Mouse (Mus musculus) cerebellum, adult 18-20 months (tissue): Measurements from ENCODE around the gene Slain2.
A peak's percentile ranks its signal among the peaks of the same experiment; 100 is the strongest.

ENCODE experiments used
- DNase-seq, 2 experiments: peaks; one replicate each; pipeline ENCODE4 v3.0.0; 2021

The Slain2 gene

DNA sequence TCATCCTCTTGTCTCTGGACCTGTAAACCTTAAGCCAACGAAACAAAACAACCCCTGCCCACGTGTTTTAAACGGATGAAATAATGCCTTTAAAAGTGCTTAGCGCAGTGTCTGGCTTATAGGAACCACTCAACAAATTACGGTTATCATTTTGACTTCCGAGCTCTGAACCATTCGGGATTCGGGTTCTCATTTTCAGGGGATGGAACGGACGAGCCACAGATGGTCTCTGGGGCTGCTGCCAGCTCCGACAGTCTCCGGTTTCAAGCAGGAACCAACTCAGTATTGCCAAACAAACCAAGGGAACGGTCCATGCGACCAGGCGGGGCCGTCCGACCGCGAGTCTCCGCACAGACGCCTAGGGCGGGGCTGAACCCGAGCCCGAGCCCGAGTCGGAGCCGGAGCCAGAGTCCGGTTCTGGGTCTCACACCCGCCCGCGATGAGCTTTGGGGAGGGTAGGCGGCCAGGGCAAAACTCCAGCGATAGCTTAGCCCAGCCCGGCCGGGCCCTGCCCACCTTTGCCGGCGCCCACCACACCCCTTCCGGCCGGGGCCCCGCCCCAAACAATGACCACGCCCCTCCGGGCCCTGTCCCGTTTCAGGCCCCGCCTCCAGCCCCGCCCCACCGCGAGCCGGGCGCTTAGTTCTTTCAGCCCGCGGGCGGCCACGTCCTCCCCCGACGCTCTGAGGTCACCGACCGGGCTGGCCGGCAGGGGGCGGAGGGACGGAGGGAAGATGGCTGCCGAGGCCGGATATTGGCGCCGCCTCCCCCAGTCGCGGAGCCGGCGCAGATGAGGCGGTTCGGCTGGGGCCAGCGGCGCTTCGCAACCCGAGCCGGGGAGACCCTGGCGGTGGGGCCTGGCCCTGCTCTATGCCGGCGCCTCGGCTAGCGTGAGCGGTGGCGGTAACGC is at the start of gene Slain2:
Gene Slain2, plus strand, starts transcription at position 657 of the 910 bp plus-strand sequence.
- DNase-seq = peak; percentile 98 to 99

DNA sequence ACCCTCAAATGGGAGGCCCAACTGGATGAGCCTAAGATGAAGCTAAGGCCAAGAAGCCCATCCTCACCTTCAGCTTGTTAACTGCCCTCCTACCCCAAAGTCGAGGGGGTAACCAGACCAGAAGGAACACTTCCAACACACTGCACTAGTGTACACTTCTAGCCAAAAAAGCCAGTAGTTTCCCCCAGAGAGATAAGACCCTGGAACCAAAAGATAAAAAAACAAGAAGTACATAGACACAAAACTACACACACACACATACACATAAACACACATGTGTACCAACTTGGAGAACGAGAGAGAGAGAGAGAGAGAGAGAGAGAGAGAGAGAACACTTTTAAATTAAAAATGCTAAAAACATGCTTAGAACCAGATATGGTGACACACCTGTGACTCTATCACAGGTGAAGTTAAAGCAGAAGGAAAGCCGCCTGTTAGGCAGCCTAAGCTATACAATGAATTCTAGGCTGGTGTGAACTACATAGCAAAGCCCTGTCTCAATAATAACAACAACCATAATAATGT is 49.4 kb upstream of the Slain2 start:
- DNase-seq = no peak

DNA sequence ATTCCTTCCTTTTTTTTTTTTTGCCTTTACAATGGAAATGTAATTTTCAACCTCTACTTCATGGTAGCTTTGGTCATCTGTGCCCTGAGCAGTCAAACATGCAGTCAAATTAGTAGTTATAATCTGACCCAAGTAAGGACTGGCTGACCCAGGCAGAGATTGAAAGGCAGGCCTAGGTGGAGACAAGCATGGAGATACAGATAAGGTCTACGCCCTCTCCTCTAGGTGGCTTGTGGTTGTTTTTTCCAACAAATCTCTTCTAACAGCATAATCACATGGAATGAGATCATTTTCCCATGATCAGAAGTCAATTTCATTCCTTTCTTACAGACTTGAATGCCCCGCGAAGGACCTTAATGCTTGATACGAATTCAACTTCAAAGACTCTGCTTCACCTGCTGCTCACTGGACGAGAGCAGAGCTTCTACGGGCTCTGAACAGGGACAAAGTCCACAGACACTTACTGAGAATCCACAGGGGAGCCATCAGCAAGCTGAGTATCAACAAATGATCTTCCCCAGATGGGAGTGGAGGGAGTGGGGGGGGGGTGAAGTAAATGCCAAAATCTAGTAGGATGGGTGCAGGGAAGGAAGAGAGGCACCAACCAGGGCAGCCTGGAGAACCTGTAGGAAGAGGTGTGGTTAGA is 47.7 kb upstream of the Slain2 start:
- DNase-seq = no peak

DNA sequence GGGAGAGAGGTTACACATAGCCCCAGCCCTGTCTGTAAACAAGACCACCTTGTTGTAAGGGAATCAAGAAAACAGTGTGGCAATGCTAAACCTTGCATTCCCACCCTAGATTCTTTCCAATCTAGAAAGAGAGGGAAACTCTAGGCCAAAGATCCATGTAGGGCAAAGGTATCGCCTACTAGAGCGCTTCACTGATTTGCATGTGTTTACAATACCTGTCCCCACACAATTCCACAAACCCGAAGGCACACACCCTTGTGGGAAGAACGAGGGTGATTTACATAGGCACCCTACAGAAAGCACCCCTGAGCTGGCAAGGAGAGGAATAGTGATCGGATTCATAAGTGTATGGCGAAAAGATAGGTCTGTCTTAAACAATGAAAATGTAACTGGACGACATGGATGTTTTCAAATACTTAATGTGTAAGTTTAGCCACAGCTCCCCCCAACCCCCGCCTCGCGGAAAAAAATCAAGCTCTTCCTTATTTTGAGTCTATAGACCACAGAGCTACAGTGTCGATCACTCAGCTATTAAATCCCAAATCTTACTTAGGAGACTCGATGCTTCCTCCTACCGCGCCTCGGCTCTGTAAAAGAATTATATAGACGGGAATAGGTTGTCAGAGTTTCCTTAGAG is 47.0 kb upstream of the Slain2 start:
- no peak for DNase-seq

DNA sequence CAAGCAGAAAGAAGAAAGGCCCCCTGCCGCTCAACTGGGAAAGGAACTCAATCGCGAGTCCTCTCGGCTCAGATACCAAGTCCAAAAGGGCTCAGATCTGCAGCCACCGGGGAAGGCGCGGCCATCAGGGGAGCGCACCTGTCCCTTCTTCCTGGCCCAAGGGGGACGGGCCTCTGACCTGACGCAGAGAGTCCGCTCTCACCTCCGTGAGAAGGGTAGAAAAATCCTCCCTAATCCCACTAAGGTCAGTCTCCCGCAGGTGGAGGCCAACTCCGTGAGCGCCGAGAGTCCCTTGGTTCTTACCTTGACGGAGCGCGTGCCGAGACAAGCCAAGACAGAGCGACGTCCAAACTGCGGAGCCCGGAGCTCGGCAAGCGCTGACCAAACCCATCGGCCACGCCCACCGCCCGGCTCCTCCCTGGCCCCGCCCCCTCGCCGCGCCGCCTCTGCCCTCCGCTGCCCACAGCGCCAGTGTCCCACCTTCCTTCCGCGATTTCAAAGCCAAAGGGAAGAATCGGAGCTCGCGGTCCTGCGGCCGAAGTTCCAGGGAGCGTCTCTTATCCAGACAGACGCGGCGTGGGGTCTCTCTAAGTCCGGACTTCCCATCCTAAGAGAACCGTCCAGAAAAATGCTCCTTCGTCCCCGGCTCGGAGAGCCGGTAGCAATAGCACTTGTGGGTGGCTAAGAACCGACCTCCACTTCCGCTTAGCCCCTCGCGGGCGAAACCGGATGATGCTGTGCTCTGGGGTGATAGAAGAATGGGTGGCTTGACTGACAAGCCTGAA is 45.8 kb upstream of the Slain2 start, which contains the start of gene Tec:
Gene Tec, minus strand, starts transcription at position 393 of the 785 bp plus-strand sequence.
- peak; percentile 84 to 90 for DNase-seq

DNA sequence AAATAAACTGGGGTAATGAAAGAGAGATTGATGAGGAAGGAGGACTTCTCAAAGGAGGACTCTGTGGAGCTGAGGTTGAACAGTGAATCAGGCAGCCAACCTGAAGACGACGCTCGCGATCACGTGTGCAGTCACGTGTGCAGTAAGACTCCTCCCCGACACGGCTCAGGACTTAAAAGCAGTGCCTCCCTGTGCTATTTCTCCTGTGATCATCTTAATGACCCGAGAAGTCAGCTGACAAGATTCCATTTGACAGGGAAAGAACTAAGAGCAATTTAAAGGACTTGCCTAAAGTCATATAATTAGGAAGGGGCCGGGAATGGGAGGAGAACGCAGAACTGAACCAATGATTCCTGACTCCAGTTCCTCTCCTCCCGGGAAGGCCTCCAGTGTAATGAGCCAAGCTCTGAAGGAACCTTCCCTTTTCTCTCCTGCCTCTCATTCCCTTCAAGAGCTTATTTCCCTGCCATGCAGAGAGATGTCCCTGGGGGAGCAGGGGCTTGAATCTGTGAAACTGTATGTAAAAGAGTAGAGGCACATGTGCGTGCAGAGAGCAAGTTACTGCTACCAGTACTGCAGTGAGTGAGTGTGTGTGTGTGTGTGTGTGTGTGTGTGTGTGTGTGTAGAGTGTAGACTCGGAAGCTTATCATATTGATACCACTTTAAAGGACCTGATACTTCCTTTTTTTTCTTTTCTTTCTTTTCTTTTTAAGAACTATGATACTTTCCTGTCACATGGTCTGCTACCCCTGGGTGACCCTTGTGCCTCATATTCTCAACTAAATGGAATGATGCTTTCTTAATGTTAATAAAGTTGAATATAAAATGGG is 44.1 kb upstream of the Slain2 start:
- no peak for DNase-seq

DNA sequence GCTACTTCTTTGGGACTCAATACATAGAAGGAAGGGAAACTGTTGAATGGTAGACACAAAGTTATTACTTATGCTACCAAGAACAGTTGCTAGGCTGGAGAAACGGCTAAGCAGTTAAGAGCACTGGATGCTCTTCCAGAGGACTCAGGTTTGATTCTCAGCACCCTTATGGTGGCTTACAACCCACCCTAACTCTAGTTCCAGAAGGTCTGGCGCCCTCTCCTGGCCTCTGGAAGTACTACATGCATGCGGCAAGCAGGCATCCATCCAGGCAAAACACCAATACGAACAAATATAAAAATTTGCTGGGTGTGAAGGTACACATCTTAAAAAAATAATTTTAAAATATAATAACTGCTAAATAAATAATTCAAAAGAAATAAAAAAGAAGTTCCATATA is 43.0 kb upstream of the Slain2 start:
- no peak for DNase-seq

DNA sequence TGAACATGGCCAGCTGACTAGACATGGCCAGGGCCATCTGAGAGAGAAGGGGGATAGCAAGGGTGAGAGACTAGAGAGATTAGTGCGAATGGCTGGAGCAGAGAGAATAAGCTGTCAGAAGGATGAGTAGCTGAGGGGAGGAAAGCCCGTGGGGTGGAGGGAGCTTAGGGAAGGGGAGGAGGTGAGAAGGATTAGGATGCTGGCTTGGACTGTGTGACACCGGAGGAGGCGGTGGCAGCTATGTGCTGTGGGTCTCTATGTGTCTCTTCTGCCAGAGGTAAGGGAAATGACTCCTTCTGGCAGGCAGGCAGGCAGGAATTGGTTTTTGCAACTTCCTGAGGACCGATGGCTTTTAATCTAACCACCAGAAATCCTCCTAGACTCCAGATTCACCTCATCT is 34.4 kb upstream of the Slain2 start:
- DNase-seq = no peak

DNA sequence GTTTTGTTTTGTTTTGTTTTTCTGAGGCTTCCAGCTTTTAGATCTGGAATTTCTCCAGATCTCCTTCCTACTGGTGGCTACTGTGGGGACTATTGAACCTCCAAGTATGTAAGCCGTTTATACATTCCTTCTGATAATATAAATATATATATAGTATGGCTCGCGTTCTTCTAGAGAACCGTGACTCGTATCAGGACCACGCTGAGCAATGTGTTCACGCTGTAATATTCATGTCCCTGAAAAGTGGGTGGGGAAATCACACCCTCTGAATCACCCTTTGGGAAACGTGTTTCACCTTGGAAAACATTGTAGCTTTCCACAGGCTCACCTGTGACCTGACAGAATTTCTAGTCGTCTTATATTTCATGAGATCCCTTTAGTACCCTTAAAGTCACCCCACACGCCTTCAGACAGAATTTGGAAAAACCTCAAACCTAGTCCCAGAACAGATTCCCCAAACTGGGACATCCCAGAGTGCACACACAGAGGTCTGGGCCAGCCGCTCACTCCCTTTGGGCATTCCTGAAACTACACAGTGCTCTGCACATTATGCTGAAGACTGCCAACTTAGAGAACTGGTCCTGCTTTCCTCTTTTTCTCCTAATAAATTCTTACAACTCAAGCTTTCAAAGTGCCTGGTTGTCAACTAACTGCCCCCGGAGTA is 32.2 kb upstream of the Slain2 start:
- DNase-seq = no peak

DNA sequence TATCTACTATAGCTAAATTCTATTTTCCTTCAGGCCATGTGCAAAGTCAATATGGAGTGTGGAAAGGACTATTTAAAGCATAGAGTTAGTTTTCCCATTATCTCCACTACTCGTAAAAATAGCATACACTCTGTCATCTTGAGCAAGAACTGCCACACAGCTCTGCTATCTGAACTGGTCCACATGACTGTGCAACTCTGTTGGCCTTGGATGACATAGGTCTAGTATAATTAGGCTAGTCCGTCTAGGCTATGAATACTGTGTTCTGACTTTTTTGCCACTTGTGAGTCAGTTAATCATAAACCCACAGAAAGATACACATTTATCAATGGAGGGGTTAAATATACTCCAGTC is 31.7 kb upstream of the Slain2 start:
- no peak for DNase-seq

DNA sequence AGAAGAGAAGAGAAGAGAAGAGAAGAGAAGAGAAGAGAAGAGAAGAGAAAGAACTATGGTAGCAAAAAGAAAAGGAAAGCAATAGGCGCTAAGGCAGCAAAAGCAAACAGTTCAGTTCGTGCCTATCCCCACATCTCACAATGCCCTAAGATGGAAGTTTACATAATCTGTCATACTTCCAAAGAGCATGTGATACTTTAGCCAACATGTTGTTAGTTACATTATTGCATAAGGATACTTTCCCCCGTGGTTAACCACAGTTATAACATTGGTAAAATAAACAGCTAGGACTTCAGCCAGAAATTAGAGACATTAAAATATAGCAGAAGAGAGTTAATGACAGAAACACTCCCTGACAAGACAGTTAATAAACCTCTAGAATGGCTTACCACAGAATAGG is 30.4 kb upstream of the Slain2 start:
- no peak for DNase-seq

DNA sequence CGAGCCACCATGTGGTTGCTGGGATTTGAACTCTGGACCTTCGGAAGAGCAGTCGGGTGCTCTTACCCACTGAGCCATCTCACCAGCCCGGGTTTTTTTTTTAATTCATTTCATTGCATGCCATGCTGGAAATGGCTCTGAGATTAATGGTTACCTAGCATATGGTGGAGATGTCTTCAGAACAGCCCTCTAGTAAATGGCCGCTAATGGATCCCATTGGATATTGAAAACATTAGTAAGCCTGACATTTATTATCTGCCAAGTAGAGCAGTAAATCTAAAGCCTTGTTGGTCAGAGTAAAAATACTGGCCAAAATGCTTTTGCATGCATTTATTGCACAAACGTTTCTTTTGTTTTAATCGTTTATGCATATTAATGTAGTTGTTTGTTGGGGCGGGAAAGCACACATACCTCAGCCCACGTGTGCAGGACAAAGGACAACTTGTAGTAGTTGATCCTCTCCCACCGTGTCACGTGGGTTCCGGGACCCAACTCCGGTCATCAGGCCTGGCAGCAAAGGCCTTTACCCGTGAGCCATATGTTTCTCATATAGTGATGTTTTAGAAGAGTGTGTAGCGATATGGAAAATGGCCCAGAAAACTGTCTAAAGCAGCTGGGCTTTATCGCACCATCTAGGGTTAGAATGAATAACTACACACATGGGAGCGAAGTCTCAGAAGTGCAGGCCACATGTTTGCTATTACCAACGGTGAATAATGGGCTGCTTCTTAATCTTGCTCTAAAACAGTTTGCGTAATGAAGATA is 27.5 kb upstream of the Slain2 start:
- no peak for DNase-seq

DNA sequence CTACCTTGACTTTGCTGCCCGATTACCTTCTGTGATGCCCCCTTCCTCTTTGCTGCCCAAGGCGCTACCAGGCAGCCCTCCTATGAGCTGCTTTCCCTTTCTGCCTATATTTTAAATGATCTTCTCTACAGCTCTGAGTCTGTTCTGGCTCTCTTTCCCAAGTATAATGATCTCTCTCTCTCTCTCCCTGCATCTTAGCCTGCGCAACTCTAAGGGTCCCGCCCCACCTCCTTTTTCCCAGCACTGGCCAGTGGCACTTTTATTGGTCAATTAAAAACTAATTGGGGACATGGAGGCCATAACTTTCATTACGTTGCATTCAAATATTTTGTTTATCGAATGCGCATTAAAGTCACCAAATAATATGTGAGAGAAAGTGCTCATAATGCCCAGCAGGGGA is 25.8 kb upstream of the Slain2 start:
- DNase-seq = no peak

DNA sequence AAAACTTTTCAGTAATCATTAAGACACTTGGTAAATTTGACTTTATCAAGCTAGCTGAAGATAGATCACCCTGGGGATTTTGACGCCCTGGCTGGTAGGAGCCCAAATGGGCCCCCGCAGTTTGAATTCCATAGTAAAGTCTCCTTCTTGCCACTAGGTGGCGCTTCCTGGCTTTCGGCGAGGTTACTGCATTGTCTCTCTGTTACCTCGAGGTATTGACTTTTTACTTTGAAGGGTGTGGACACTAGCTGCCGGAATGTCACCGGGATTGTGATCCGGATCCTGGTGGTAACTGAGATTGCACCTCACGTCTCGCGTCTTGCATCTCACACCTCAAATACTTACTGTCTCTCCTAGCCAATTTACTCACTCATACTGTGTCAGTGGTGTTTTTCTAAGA is 22.6 kb upstream of the Slain2 start:
- peak; percentile 51 to 66 for DNase-seq

DNA sequence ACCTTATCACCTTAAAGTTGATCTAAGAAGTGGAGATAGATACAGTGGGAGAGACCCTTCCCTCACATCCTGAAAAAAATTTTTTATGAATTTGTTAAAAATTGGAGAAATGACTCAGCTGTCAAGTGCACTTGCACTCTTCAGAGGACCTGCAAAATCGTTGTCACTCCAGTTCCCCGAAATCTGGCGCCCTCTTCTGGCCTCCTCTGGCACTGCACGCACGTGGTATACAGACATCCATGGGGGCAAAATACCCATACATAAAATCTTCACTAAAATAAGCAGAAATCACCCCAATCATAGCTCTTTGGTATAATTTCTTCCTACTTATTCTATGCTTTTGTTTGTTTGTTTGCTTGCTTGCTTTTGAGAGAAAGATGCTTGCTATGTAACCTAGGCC is 20.1 kb upstream of the Slain2 start:
- no peak for DNase-seq

DNA sequence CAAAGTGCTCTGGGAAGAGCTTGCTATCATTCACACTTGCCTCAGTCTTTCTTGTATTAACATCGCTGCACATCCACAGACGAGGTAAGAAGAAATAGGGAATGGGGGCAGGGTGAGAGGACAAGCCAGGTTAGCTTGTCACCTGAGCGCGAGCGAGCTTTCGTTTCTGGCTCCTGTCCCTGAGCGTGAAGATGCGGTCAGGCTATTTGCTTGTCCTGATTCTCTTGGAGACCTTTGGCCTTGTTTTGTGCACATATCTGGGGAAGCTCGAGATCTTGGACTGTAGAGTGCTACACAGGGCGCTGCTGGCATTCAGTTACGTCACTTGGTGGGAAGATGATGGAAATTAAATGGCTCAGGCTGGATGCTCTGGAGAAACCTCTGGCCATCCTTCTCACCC is 18.8 kb upstream of the Slain2 start:
- no peak for DNase-seq

DNA sequence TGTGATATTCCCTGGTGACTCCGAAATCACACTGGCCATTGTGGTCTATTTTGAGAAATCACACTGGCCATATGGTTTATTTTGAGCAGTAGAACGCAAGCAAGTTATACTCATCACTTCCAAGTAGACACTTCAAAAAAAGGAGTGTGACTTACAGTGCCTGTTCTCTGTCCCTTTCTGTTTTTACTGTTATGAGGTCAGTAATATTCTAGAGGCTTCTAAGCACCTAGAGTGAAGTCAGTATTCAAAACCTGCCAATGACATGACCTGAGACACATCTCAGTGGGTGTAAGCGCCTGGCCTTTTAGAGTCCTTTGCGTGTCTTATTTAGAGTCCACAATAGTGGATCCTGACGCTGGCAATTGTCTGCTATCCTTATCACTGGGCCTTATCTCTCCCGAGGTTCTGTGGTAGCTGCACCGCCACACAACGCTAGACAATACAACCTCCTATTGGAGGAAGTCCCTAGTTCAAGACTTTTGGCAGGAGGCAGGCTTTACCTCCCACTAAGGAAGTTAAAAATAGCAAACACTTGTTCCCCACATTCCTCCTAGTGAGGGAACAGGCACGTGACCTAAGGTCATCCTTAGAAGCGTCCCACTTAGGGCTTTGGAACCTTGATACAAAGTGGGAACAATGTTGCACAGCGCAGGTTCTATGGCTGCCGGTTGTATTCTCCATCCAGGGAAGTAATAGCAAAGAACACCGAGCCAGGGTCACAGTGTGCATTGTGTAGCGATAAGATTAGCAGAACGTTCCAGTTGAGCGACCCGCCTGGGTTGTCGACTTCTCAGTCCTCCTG is 17.4 kb upstream of the Slain2 start:
- no peak for DNase-seq

DNA sequence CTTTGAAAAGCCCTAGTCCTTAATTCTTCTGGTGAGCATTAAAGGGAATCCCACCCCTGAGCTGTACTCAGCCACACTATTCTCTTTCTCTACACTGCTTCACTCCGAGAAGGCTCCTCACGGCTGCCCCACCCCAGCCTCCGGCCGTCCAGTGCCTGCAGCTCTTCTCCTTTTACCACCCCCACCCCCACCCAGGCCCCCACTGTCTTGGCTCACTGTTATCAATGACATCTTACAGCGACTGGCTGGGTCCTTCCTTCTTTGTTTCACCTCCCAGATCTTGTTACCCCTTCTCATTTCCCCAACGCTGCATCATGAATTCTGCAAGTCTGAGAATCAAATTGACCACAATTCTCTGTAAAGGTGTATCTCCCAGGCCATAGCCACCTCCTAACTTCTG is 16.1 kb upstream of the Slain2 start:
- DNase-seq = no peak

DNA sequence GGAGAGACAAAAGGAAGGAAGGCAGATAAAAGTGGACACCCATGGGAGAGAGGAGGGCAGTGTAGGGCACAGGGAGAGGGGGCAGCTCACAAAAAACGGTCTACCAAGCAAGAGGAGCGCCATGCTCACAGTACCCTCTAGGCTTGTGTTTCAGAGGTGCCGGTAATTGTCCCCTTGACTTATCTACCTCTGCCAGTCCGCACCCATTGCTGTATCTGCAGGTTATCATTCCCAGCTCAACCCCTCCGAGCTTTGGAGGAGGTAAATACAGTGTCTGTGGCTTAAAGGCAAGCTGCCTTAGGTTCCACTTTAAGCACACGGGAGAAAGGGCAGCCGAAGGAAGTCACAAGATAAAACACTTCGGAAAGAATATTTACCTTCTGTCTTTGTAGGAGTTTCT is 14.8 kb upstream of the Slain2 start:
- no peak for DNase-seq

DNA sequence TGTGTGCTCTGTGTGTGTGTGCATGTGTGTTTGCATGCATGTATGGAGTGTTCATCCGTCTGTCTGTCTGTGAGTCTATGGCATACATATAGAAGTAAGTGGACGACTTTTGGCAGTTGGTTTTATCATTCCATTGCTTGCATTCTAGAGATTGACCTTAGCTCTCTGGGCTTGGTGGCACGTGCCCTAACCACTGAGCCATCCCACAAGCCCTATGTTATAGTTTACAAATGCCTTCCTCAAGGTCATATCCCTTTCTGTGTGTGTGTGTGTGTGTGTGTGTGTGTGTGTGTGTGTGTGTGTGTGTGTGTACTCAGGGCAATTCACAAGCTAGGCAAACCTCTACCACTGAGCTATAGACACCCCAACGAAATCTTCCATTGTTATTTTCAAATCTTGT is 12.2 kb upstream of the Slain2 start:
- DNase-seq = no peak
